Mouse (Mus musculus): ENCODE measurements around the gene Sag.

DNA sequence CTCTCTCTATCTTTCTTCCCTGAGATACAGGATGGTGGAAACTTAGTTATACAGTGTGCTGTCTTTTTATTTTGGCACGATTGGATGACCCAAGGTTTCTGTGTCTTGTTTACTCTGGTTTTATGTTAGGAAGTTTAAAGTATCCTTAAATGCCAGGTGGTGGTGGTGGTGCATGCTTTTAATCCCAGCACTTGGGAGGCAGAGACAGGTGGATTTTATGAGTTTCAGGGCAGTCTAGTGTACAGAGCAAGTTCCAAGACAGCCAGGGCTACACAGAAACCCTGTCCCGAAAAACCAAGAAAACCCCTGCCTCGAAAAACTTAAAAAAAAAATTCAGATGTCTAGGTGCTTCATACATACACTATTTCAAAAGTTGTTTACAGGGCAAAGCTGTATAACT is 75.6 kb downstream of the Sag start:
- no peak for TF ChIP-seq CTCF (IDR thresholded peaks at IDR 0.05; ENCODE audit: low read depth, low read length)
- TF ChIP-seq POLR2A (IDR thresholded peaks at IDR 0.05; ENCODE audit: extremely low read depth, insufficient read depth, low read length) = no peak

Data from liver, adult 2 months (tissue).